Mouse (Mus musculus) small intestine, adult 2 months (tissue): ENCODE results near the gene Taok1.

ENCODE experiments used
- CTCF ChIP-seq: fragments of 200-500 bp; IDR thresholded peaks from 2 replicates; pipeline ENCODE4 v1.5.1; 2012; ENCODE audit warnings: low read depth, mild to moderate bottlenecking, control low read depth, inconsistent platforms, low read length, moderate library complexity, mixed read lengths; ENCODE audit not compliant: insufficient replicate concordance, insufficient read length; ENCODE audit errors: extremely low read depth
- POLR2A ChIP-seq: fragments of 200-500 bp; IDR thresholded peaks from 2 replicates; pipeline ENCODE4 v1.6.1; 2012; ENCODE audit warnings: low read depth, mild to moderate bottlenecking, control low read depth, inconsistent platforms, low read length, moderate library complexity

- TF ChIP-seq CTCF: no peak
- no peak for TF ChIP-seq POLR2A
Measured at GRCm38 (mm10) chr11:77491502-77492291, 115.9 kb downstream of the Taok1 start.
